Mouse (Mus musculus): Measurements from ENCODE around the gene Atp13a1. TPM values are rescaled to one million over a fixed set of nuclear protein-coding genes. Genes with fewer than 3 reads are reported as not detected.

The Atp13a1 gene
- total RNA-seq (2021) = 10 to 100 TPM; 40.3 to 41.3 TPM
- long read RNA-seq, experiment 1, transcript Atp13a1-201 (26 exons, 3,915 nt) = major isoform, 36 of 58 reads
- long read RNA-seq, experiment 1, partial matches to known transcripts = 3 of 58 reads
- long read RNA-seq, experiment 1, other reads (novel, unspliced or antisense) = 19 of 58 reads
- long read RNA-seq, experiment 2, transcript Atp13a1-201 (26 exons, 3,915 nt) = major isoform, 45 of 94 reads
- long read RNA-seq, experiment 2, partial matches to known transcripts = 11 of 94 reads
- long read RNA-seq, experiment 2, other reads (novel, unspliced or antisense) = 38 of 94 reads

GRCm38 (mm10) chr8:69790773-69791367, at the start of gene Atp13a1, which contains the start of gene Zfp866:
Gene Atp13a1, plus strand, starts transcription at chr8:69791163.
Gene Zfp866, minus strand, starts transcription at chr8:69791178.
- H3K27ac ChIP-seq = peak within 1 kb of the TSS; percentile 92
- DNase-seq (ENCODE audit: low spot score in 2 of 2) = peak; percentile 84 to 87
- H3K4me3 ChIP-seq = peak within 1 kb of the TSS; percentile 96
- no peak for TF ChIP-seq CTCF (conservative IDR thresholded peaks at IDR 0.05)

- TF ChIP-seq CTCF (conservative IDR thresholded peaks at IDR 0.05) = no peak
- Histone ChIP-seq H3K27ac (no peak overlapping the region), H3K4me3 (no peak overlapping the region)
- DNase-seq (ENCODE audit: low spot score in 2 of 2) = no peak
Measured at GRCm38 (mm10) chr8:69741231-69741630, 49.7 kb upstream of the Atp13a1 start.

GRCm38 (mm10) chr8:69749544-69750454, 41.2 kb upstream of the Atp13a1 start, which contains the start of gene Zfp963:
Gene Zfp963, minus strand, starts transcription at chr8:69749970.
- H3K4me3 ChIP-seq = peak within 1 kb of the TSS; percentile 87
- no peak; the same call in 1 of the 2 replicates for TF ChIP-seq CTCF (conservative IDR thresholded peaks at IDR 0.05)
- peak within 1 kb of the TSS; percentile 99 for H3K27ac ChIP-seq
- DNase-seq (ENCODE audit: low spot score in 2 of 2) = peak; percentile 93 to 95

- Histone ChIP-seq H3K4me3 (no peak overlapping the region), H3K27ac (no peak overlapping the region)
- no peak for TF ChIP-seq CTCF (conservative IDR thresholded peaks at IDR 0.05)
- DNase-seq (ENCODE audit: low spot score in 2 of 2) = no peak
Measured at GRCm38 (mm10) chr8:69752437-69752836, 38.5 kb upstream of the Atp13a1 start.

- TF ChIP-seq CTCF (conservative IDR thresholded peaks at IDR 0.05) = peak; percentile 55
- no peak for DNase-seq (ENCODE audit: low spot score in 2 of 2)
- Histone ChIP-seq H3K4me3 (no peak overlapping the region), H3K27ac (no peak overlapping the region)
Measured at GRCm38 (mm10) chr8:69758316-69758715, 32.6 kb upstream of the Atp13a1 start.

GRCm38 (mm10) chr8:69761814-69762445, 29.0 kb upstream of the Atp13a1 start:
- DNase-seq (ENCODE audit: low spot score in 2 of 2) = no peak
- no peak overlapping the region for H3K4me3 ChIP-seq
- no peak for TF ChIP-seq CTCF (conservative IDR thresholded peaks at IDR 0.05)
- H3K27ac ChIP-seq = no peak overlapping the region

GRCm38 (mm10) chr8:69771221-69771620, 19.7 kb upstream of the Atp13a1 start:
- no peak for TF ChIP-seq CTCF (conservative IDR thresholded peaks at IDR 0.05)
- Histone ChIP-seq H3K4me3 (no peak overlapping the region), H3K27ac (no peak overlapping the region)
- no peak for DNase-seq (ENCODE audit: low spot score in 2 of 2)

- DNase-seq (ENCODE audit: low spot score in 2 of 2) = no peak
- Histone ChIP-seq H3K27ac (no peak overlapping the region), H3K4me3 (no peak overlapping the region)
- no peak for TF ChIP-seq CTCF (conservative IDR thresholded peaks at IDR 0.05)
Measured at GRCm38 (mm10) chr8:69772106-69772505, 18.9 kb upstream of the Atp13a1 start.

GRCm38 (mm10) chr8:69774503-69775148, 16.3 kb upstream of the Atp13a1 start, which contains the start of gene Gm20422:
Gene Gm20422, minus strand, starts transcription at chr8:69774886.
- peak within 1 kb of the TSS; percentile 88 for H3K4me3 ChIP-seq
- peak within 1 kb of the TSS; percentile 100 for H3K27ac ChIP-seq
- DNase-seq (ENCODE audit: low spot score in 2 of 2) = peak; percentile 81 to 91
- TF ChIP-seq CTCF (conservative IDR thresholded peaks at IDR 0.05) = peak; percentile 19

- Histone ChIP-seq H3K4me3 (peak overlapping the region; percentile 88), H3K27ac (peak overlapping the region; percentile 100)
- TF ChIP-seq CTCF (conservative IDR thresholded peaks at IDR 0.05) = no peak
- no peak for DNase-seq (ENCODE audit: low spot score in 2 of 2)
Measured at GRCm38 (mm10) chr8:69775149-69775534, 15.8 kb upstream of the Atp13a1 start.

- no peak for TF ChIP-seq CTCF (conservative IDR thresholded peaks at IDR 0.05)
- no peak overlapping the region for H3K27ac ChIP-seq
- no peak overlapping the region for H3K4me3 ChIP-seq
- no peak for DNase-seq (ENCODE audit: low spot score in 2 of 2)
Measured at GRCm38 (mm10) chr8:69777111-69777510, 13.9 kb upstream of the Atp13a1 start.

GRCm38 (mm10) chr8:69789105-69789504, 1.9 kb upstream of the Atp13a1 start:
- Histone ChIP-seq H3K4me3 (no peak overlapping the region), H3K27ac (no peak overlapping the region)
- no peak for DNase-seq (ENCODE audit: low spot score in 2 of 2)
- no peak for TF ChIP-seq CTCF (conservative IDR thresholded peaks at IDR 0.05)

All from layer of hippocampus, adult 2 months (tissue).